Mouse (Mus musculus): ENCODE data around the gene Rbm18.

Rbm18 gene

DNA sequence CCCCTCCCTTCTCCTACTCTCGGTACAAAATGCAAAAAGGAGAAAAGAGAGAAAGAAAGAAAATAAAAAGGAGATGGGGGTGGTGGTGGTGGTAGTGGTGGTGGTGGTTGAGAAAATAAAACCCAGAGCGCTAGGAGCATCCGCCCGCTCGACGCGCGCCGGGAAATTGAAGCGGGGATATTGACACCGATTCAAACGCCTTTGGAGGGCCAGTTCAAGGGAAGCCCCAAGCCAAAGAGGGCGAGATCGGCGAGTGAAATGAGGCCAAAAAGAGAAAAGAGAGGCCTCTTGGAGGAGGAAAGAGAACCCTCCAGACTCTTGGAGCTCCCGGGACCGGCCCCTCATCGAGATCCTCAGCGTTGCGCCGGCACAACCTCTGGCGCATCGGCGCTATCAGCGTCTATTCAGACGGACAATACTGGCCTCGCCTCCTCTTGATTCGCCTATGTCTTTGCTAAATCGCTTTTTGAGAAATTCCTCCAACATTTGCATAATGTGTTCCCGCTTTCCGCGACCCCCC, 32.1 kb downstream of the Rbm18 start:
- peak; percentile 28 for DNase-seq (ENCODE audit: low spot score)

DNA sequence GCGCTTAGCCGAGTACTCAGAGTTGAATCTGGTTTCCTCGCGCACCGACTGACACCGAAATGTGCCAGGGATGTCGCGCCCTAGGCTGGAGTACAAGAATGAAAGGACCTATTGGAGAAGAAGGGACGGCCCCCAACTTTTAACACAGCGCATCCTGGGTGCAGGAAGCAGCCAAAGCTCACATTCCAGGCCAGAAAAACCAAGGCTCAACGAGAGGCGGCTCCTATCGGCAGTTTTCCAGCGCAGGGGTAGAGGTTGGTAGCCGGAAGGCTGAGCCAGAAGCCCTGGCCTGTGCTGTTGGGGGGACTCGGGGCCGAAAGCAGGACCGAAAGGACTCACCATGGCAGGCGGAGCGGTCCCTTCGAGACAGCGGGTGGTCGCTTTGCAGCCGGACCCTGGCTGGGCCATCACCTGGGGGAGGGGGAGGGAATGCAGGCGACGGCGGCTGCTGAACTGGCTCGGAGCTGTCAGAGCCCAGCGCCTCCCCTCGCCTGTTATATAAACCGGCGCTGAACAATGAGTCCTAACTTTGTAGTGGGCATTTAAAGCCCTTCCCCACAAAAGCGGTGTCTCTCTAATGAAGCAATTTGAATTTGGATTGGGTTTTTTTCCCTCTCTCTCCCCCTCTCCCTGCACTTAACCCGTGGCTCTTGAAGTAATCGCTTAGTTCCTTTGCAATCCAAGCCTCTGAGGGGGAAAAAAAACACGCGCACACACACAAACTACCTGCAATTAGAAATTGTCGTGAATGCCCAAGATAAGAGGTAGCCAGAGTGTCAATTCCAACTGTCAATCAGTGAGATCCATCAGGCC, 32.8 kb downstream of the Rbm18 start:
- DNase-seq (ENCODE audit: low spot score): no peak

DNA sequence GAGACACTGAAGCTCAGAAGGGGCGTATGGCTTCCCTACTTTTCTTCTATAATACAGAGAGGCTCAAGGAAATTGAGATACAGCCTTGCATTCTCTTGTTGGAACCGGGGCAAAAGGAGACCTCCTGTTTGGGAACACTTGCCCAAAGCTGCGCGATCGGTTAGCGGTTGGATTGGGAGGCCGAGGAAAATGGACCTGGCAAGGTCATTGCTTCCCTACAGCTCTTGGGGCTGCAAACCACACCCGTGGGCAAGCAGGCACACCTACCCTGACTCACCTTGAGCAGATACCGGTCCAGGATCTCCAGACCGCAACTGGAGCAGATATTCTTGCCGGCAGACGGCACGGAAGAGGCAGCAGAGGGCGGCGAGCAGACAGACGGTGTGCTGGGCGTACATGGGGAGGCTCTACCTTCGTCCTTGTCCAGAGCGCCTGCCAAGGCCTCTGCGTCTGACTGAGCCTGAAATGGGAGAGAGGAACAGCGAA, 33.5 kb downstream of the Rbm18 start:
- no peak for DNase-seq (ENCODE audit: low spot score)

DNA sequence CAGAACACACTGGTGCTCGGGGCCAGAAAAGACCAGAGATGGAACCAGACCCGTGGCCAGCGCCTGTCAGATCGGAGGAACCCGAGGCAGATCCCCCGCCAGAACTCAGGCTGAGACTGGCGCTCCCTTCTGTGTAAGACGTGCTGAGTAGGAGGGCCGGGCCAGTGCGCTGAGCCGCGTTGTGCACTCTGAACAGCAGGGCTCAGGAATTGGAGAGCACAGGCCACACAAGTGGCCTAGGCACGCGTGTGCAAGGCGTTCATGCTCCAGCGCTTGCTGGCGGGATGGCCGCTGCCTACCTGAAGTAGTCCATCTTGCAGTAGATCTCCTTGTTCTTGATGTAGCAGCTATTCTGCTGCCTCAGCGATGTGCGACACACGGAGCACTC, 34.0 kb downstream of the Rbm18 start:
- no peak for DNase-seq (ENCODE audit: low spot score)

DNA sequence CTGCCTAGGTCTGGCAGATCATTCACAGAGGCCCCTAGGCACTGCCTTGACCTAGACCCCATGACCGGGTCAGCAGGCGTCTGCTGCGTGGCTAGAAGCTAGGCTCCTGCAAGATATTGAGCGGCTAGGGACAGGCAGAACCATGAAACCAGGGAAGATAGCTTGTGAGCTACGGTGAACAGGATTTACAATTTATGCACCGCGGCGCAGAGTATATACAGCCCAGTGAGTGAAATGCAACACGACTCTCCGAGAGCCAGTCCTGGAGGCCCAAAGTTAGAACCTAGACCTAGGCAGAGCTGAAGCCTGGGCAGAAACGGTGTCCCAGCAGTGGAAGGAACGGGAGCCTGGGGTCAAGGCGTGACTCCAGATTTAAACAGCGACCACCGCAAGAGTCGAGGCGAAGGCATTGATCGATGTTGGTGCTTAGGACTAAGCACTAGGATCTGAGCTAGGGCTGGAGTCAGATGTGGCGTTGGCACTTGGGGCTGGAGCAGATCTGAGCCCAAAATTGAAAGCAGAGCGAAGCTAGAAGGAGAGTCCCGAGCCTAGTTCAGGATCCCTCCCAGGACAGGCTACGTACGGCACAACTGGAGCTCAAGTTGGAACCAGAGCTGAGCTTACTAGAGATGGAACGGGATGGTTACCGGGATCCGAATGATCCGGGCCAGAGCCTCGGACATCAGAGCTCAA, 34.6 kb downstream of the Rbm18 start:
- no peak for DNase-seq (ENCODE audit: low spot score)

DNA sequence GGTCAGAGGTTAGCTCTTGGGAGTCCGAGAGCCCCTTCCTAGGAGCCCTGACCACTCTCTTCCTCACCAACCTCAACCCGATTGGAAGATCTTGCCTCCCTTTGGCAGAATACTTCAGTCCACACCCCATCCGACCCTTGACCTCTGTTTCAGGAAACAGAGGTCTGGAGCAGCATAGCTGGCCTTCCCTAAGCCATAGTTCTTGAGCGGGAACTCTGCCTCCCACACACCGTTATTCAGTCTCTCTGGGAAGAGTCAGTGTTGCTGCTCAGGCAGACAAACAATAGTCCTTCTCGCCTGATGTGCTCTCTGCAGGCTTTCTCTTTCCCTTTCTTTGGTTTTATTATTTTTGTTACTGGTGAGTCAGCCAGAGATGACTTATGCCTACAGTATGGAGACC, 36.8 kb downstream of the Rbm18 start:
- no peak for DNase-seq (ENCODE audit: low spot score)

DNA sequence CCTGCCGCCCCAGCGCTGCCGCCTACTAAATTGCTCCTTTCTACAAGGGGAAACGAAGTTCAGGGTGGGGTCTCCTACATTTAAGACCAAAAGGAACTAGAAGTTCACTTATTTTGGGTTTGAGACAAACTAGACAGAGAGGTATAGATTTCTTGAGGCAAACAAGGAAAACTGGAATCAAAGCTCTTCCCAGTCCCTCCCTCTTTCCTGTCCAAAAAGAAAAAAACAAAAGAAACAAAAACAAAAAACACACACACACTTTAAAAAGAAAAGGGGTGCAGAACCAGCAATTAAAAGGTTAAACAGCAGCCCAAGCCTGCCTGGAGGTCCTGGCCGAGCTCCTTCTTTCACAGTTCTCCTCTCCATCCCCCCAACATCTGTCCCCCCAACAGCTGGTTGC, 38.6 kb downstream of the Rbm18 start:
- DNase-seq (ENCODE audit: low spot score): no peak

DNA sequence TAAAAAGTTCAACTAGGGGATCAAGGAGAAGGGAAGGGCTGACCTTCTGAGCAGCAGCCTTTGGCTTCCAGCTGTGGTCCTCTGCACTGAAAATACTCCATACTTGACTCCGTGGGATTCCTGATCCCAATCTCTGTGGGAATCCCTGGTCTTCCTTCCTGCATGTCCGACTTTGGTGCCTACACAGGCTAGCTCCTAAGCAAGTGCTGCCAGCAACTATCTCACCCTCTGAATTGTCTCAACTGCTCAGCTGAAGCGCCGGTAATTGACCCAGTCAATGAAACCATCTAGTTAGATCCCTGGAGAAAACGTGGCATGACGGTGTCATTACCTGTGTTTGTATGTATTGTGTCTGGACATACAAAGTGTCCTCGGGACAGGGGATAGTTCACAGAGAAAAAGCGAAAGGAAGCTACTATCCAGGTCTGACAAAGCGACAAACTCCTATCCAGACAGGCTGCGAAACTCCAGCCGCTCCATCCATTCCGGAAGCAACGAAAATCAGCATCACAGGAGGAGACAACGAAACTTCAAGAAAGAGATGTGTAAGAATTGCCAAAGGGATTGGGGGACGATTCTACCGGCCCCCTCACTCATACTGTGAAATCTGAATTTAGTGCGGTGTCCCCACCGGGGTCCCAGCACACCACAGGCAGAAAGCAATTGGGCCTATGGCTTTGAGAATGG, 39.3 kb downstream of the Rbm18 start:
- DNase-seq (ENCODE audit: low spot score): no peak

DNA sequence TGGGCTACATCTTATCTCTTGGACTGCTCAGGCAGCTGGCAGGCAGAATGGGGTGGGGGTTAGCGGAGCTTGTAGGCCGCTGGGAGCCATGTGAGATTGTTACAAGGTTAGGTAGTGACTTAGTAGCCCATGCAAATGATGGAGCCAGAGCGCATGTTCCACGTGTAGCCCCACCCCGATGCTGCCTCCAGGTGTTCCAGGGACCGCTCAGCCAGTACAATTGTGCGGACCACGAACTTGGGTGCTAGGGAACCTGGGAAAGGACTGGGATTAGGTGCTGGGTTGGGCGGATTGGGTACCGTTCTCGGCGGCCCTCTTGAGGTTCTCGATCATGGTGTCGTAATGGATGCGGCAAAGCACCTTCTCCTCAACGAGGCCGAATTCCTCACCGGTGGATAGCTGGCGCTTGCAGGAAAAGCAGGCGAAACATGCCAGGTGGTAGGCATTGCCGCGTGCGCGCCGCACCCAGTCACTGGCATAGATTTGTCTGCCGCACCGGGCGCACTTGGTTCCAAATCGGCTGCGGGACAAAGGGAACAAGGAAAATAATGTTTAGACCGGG, 42.6 kb downstream of the Rbm18 start:
- no peak for DNase-seq (ENCODE audit: low spot score)

DNA sequence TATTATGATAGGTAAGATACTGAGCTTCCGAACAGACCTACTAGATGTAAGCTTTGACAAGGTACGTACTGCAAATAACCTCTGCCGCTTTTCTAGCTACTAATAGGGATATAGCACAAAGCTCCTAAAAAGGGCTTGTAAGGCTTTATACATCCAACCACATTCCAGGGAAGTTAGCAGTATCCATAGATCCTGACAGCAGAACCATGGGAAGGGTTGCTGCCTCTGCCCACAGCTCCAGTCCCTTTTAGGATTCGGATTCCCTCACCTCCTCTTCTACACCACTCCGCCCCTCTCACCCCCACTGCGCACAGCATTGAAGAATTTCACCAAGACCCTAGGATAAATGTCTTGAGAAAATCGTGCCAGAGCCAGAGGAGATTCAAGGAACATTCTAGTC, 43.3 kb downstream of the Rbm18 start:
- no peak for DNase-seq (ENCODE audit: low spot score)

DNA sequence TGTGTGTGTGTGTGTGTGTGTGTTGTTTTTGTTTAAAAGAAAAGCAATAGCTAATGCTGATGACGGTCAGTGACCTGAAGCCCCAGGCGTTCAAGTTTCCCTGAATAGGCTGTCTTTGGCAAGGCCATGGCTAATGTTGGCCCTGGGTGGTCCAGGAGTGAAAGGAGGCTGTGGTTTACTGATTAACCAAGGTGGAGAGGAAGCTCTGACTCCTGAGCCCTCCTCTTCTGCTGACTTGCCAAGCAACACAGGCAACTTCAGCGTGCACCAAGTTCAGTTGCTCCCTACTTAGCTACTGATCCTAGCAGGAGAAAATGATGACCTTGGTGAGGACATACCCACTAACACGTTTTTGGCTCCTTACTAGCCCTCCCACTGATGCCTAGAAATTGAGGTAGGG, 43.8 kb downstream of the Rbm18 start:
- DNase-seq (ENCODE audit: low spot score): no peak

DNA sequence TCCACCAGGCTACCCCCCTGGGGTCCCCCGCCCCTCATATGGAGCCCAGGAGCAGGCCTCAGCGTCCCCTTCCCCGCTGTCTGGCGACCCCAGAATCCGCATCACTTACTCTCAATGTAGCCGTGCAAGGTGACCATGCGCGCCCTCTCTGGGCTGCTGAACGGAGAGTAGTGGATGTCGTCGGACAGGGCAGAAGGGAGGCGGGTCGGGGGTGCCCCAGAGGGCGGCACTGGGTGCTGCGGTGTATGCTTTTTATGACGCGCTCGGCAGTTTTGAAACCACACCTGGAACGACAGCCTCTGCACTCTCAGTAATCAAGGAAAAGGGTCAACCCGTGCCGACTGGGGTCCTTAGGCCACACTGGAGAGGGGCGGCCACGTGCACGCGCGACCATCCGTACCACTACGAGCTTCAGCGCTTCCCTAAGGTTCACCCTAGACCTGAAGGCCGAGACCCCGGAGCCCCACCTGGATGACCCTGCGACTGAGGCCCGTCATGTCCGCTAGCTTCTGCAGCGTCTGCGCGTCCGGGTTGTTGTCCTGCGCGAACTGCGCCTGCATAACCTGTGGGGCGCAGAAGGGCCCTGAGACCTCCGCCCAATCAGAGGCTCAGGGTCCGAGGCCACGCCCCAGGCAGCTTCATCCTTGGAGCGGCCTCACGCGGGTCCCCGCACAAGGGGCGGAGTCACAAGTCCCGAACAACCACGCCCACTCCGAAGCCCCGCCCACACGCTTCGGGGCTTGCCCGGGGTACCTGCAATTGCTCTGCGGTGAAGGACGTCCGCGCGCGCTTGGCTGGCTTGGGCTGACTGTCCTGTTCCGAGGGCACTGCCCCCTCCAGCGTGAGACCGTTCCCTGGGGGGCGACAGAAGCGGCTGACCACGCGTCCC, 45.5 kb downstream of the Rbm18 start:
- peak; percentile 87 for DNase-seq (ENCODE audit: low spot score)

DNA sequence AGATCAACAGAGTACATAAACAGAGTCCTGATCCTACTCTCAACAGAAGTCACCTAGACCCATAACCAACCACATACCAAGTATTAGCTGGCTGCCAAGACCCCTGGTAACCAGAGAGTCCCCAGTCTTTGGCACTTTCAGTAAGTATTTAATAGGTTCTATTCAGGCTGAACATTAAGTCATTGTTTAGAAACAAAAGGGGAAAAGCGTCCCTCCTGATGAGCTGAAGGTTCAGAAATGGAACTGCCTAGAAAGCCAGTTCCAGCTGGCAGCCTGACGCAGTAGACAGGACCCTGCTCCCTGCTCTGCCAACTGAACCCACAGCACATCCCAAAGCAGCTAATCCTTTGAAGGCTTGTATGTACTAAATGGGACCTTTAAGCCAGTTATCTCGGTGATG, 47.4 kb downstream of the Rbm18 start:
- DNase-seq (ENCODE audit: low spot score): no peak

DNA sequence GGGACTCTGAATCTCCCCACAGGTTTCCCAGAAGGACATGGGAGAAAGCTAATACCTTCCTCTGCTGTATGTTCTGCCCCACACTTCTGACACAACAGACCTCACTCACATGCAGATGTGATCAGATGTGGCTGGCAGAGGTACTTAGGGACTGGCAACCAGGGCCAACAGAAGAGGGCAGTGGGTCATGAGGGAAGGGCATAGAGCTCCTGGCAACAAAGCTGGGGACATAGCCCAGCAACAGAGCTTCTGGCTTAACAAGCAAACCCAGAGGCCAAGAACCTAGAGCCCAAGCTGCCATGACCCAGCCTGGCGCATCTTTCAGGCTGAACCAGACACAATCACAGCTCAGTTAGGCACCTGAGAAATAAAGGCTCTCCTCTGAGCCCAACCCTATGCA, 51.5 kb downstream of the Rbm18 start:
- DNase-seq (ENCODE audit: low spot score): no peak

DNA sequence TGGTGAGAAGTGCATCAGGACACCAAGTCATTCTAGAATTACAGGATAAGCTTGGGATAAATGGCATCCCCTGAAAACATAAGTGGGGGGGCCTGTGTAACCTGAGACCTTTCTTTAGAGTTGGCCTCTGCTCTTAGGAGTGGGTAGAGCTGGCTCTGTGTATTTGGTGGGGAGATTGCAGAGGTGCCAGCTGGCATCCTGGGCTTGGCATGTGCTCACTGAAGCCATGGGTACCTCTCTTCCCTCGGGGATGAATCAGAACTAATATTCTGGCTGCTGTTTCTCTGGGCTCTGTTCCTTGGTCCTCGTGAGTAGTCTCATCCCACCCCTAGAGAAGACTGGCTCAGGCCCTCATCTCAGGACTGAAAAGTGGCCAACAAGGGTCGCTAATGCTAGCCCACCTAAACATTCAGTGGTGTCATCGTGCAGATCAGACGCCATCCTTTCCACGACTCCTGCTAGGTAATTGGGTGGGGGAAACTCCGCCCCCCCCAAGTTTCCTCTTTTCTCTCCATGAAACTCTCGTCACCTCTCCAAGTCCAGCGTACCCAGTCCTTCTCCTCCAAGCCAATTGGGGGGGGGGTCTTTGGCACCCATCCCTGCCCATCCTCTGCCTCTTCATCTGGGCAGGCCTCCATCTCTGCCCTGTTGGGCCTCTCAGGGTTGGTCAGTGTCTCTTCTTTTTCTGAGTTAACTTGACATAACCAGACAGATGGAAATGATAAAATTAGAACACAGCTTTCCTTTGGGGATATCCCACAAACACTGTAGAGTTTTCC, 53.6 kb downstream of the Rbm18 start:
- no peak for DNase-seq (ENCODE audit: low spot score)

DNA sequence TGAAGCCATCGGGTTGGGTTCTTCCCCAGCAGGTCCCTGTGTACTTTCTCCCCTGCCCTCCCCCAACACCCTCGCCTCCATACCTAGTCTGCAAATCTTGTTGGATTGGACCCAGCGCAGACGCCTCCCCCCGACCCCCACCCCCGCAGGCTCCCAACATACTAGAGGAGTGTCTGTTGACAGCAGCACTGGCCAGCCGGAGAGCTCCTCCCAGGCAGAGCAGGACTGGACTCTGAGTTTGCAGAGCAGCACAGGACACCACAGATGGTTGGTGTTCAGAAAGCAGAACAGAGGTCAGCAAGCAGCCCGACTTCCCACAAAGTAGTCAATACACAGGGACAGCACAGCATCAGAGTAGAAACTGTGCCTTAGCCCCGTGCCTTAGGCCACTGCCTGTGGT, 55.1 kb downstream of the Rbm18 start:
- DNase-seq (ENCODE audit: low spot score): no peak

DNA sequence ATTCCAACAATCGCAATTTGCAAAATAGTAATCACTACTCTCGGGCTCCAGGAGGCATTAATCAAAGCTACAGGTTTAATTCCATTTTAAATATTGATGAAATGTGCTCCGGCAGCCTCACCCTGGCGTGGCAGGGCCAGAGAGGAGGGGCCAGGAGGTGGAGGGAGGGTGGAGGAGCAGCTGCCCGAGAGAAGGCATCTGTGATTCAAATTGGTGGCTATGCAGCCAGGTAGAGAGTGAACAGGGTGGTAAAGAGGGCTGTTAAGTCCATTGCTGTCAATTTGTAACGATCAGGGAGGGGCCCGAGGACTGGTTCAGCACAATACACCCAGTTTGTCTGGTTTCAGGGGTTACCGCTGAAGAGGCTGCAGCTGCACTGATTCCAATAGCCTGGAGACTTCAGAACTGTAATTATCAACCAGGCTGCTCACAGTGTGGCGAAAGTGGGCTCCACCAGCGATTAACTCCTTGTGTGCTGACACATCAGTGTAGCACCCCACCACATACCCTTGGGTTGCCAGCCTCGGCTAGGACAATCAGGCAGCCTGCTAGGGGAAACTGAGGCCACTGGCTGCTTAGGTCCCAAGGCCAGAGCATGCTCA, 59.3 kb downstream of the Rbm18 start:
- DNase-seq (ENCODE audit: low spot score): no peak

DNA sequence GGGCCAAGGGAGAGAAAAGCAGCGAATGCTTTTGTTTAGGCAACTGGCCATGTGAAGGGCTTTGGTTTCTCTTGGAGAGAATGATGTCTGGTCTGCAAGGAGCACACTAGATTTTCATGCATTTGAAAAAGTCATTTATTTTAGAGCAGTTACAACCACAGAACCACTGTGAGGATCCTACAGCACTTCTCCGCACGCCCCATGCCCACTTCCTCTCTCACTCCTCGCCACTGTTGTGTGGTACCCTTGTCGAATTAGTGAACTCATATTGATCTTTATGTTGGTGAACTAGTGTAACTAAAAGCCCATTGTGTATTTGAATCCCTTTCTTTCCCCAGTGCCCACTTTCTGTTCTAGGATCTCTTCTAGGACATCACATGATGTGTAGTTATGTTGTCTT, 61.4 kb downstream of the Rbm18 start:
- DNase-seq (ENCODE audit: low spot score): no peak

DNA sequence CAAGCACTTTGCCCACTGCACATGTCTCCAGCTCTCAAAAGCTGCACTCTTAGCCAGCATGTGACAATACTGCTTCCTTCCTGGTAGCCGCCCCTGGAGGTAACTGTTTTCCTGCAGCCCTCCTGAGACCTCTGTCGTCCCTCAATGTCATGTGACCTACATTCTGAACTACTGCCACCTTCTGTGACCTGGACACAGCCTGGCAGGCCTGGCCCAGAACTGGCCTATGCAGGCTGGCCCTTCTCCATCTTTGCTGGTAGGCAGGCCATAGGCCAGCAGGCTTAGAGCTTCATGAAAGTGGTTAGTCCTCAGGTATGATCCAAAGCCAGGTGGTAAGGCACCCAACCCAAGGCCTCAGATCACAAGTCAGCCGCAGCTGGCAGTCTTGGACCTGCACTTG, 62.8 kb downstream of the Rbm18 start:
- no peak for DNase-seq (ENCODE audit: low spot score)

DNA sequence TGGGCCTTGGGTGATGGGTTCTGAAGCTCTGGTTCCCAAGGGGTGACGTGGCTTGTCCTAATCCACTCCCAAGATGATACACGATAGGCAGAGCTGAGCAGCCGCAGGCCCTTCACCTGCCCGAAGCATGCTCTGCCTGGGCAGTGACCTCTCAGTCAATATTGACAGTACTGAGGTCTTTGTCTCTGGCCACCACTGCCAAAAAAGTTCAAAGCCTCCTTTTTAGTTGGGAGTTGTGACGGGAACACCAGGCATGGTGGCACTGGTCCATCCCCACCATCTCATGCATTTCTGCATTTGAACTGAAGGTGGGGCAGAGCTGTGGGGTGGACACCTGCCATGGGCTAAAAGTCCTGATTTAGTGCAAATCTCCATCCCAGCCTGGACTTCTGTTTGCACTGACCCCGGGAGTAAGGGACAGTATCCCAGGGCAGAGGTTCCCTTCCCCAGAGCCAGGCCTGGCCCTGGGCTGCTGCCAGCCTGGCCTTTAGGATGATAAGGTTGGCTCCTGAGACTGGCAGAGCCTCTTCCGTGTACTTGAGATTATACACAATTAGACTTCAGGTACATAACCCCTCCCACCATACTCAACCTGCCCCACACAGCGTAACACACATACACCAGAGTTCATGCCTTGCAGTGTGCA, 64.8 kb downstream of the Rbm18 start:
- no peak for DNase-seq (ENCODE audit: low spot score)

Data from MN1 (cell line).